Mouse (Mus musculus) myocyte (in vitro differentiated cells): ENCODE results near the gene Cenpq. TPM values are rescaled to one million over a fixed set of nuclear protein-coding genes. Genes with fewer than 3 reads are reported as not detected.

Experiments
- H3K27me3 ChIP-seq: one replicate; pipeline ENCODE4 v1.6.1; 2011; ENCODE audit not compliant: control insufficient read depth, insufficient read depth, insufficient read length
- H3K36me3 ChIP-seq: one replicate; pipeline ENCODE4 v1.6.1; 2011; ENCODE audit not compliant: control insufficient read depth, insufficient read depth
- H3K4me2 ChIP-seq: one replicate; pipeline ENCODE4 v1.6.1; 2011; ENCODE audit warnings: low read depth, control low read depth
- H3K4me3 ChIP-seq: one replicate; pipeline ENCODE4 v1.5.1; 2011; ENCODE audit warnings: mild to moderate bottlenecking, control low read depth, moderate library complexity
- H3K79me2 ChIP-seq: one replicate; pipeline ENCODE4 v1.6.1; 2011; ENCODE audit not compliant: control insufficient read depth, insufficient read depth
- H3ac ChIP-seq: one replicate; pipeline ENCODE4 v1.6.1; 2011; ENCODE audit not compliant: control insufficient read depth, insufficient read length
- CEBPB ChIP-seq: IDR thresholded peaks from 2 replicates; pipeline ENCODE4 v1.6.1; 2011; ENCODE audit warnings: mild to moderate bottlenecking, moderate library complexity; ENCODE audit not compliant: poor library complexity, insufficient read depth, severe bottlenecking
- E2F4 ChIP-seq: IDR thresholded peaks from one replicate; pipeline ENCODE4 v1.6.1; 2011; ENCODE audit warnings: mild to moderate bottlenecking, control low read depth, moderate library complexity; ENCODE audit not compliant: insufficient read depth
- MAX ChIP-seq: IDR thresholded peaks from one replicate; pipeline ENCODE4 v1.6.1; 2011; ENCODE audit warnings: low read depth, mild to moderate bottlenecking, control low read depth
- MYOD1 ChIP-seq, 3 experiments: IDR thresholded peaks; one replicate each; pipeline ENCODE4 v1.6.1; 2011; ENCODE audit warnings: control low read depth in 2 of 3, low read depth in 2 of 3, mild to moderate bottlenecking in 2 of 3, moderate library complexity in 1 of 3; ENCODE audit not compliant: insufficient read length in 2 of 3, control insufficient read depth in 1 of 3
- MYOG ChIP-seq, 3 experiments: IDR thresholded peaks; one replicate each; pipeline ENCODE4 v1.6.1; 2011; ENCODE audit warnings: control low read depth in 2 of 3, low read depth in 2 of 3, mild to moderate bottlenecking in 2 of 3; ENCODE audit not compliant: insufficient read length in 2 of 3, control insufficient read depth in 1 of 3, insufficient read depth in 1 of 3
- POLR2A ChIP-seq: IDR thresholded peaks from one replicate; pipeline ENCODE4 v1.6.1; 2011; ENCODE audit warnings: low read depth, mild to moderate bottlenecking, control low read depth, moderate library complexity; ENCODE audit not compliant: insufficient read length
- POLR2AphosphoS2 ChIP-seq: IDR thresholded peaks from one replicate; pipeline ENCODE4 v1.6.1; 2011; ENCODE audit warnings: low read depth, control low read depth; ENCODE audit not compliant: insufficient read length
- REST ChIP-seq: IDR thresholded peaks from one replicate; pipeline ENCODE4 v1.6.1; 2011; ENCODE audit warnings: mild to moderate bottlenecking, control low read depth, moderate library complexity; ENCODE audit not compliant: insufficient read depth, insufficient read length
- SRF ChIP-seq: IDR thresholded peaks from one replicate; pipeline ENCODE4 v1.6.1; 2011; ENCODE audit warnings: low read depth; ENCODE audit not compliant: control insufficient read depth, insufficient read length
- TCF12 ChIP-seq: IDR thresholded peaks from one replicate; pipeline ENCODE4 v1.6.1; 2011; ENCODE audit warnings: mild to moderate bottlenecking, control low read depth; ENCODE audit not compliant: poor library complexity, insufficient read depth, severe bottlenecking
- TCF3 ChIP-seq: IDR thresholded peaks from one replicate; pipeline ENCODE4 v1.6.1; 2011; ENCODE audit warnings: low read depth, control low read depth; ENCODE audit not compliant: insufficient read length
- USF1 ChIP-seq: IDR thresholded peaks from one replicate; pipeline ENCODE4 v1.6.1; 2011; ENCODE audit warnings: low read depth, mild to moderate bottlenecking, control low read depth, moderate library complexity
- polyA plus RNA-seq: library from polyadenylated mRNA; unstranded; fragments of >200 nt; fragmentation: generic; extraction: Trizol; gene quantifications from one replicate; pipeline ENCODE4 v1.2.1, GENCODE M21; 2012; ENCODE audit warnings: missing spikeins

Cenpq gene
- polyA plus RNA-seq, 1 experiment: 4.9 TPM

- TF ChIP-seq SRF (no peak), MAX (no peak), CEBPB (no peak), POLR2A (no peak)
- Histone ChIP-seq H3K36me3 (no peaks in the 10 kb centered on the region), H3K27me3 (no peaks in the 10 kb centered on the region), H3ac (no peak overlapping the region), H3K79me2 (no peaks in the 10 kb centered on the region), H3K4me2 (no peak overlapping the region), H3K4me3 (no peak overlapping the region)
Observed at GRCm38 (mm10) chr17:40915499-40915898, 19.3 kb downstream of the Cenpq start.

GRCm38 (mm10) chr17:40914250-40914649 lies 20.6 kb downstream of the Cenpq start, which contains the start of gene Glyatl3:
Glyatl3 (minus strand) TSS chr17:40914350.
- H3K36me3 ChIP-seq: no peaks in the 10 kb centered on the region
- H3K27me3 ChIP-seq: no peaks in the 10 kb centered on the region
- no peaks in the 10 kb centered on the region for H3K79me2 ChIP-seq
- no peak for TF ChIP-seq E2F4
- no peak for TF ChIP-seq POLR2A
- TF ChIP-seq USF1: no peak
- no peak for TF ChIP-seq SRF
- no peak for TF ChIP-seq REST
- TF ChIP-seq POLR2AphosphoS2: no peak
- no peak for TF ChIP-seq MYOG (IDR thresholded peaks at IDR 0.05; ENCODE audit: control insufficient read depth in 1 of 3, insufficient read depth in 1 of 3, insufficient read length in 2 of 3, low read depth in 2 of 3)
- no peak for TF ChIP-seq MYOD1 (IDR thresholded peaks at IDR 0.05; ENCODE audit: control insufficient read depth in 1 of 3, insufficient read length in 2 of 3, low read depth in 2 of 3)
- H3K4me2 ChIP-seq: no peak within 1 kb of the TSS
- H3ac ChIP-seq: no peak within 1 kb of the TSS
- no peak within 1 kb of the TSS for H3K4me3 ChIP-seq

- H3K4me2 ChIP-seq: no peak overlapping the region
- no peak for TF ChIP-seq TCF3
- TF ChIP-seq MYOG (IDR thresholded peaks at IDR 0.05; ENCODE audit: control insufficient read depth in 1 of 3, insufficient read depth in 1 of 3, insufficient read length in 2 of 3, low read depth in 2 of 3): no peak
- TF ChIP-seq CEBPB: no peak
- TF ChIP-seq SRF: no peak
- no peak for TF ChIP-seq MAX
- no peak for TF ChIP-seq TCF12
- no peak for TF ChIP-seq POLR2AphosphoS2
- no peak for TF ChIP-seq MYOD1 (IDR thresholded peaks at IDR 0.05; ENCODE audit: control insufficient read depth in 1 of 3, insufficient read length in 2 of 3, low read depth in 2 of 3)
- TF ChIP-seq REST: no peak
- TF ChIP-seq POLR2A: no peak
- no peak for TF ChIP-seq USF1
- no peak for TF ChIP-seq E2F4
- no peaks in the 10 kb centered on the region for H3K79me2 ChIP-seq
- H3K36me3 ChIP-seq: no peaks in the 10 kb centered on the region
- H3ac ChIP-seq: no peak overlapping the region
- H3K27me3 ChIP-seq: no peaks in the 10 kb centered on the region
- no peak overlapping the region for H3K4me3 ChIP-seq
Observed at GRCm38 (mm10) chr17:40904721-40905154, 30.1 kb downstream of the Cenpq start.

GRCm38 (mm10) chr17:40904056-40904597 lies 30.7 kb downstream of the Cenpq start:
- H3ac ChIP-seq: no peak overlapping the region
- TF ChIP-seq SRF (no peak), MYOG (IDR thresholded peaks at IDR 0.05; ENCODE audit: control insufficient read depth in 1 of 3, insufficient read depth in 1 of 3, insufficient read length in 2 of 3, low read depth in 2 of 3) (no peak), CEBPB (no peak), MYOD1 (IDR thresholded peaks at IDR 0.05; ENCODE audit: control insufficient read depth in 1 of 3, insufficient read length in 2 of 3, low read depth in 2 of 3) (no peak), MAX (no peak), TCF3 (no peak), POLR2AphosphoS2 (no peak), REST (no peak), POLR2A (no peak), USF1 (no peak), E2F4 (no peak)
- H3K4me3 ChIP-seq: no peak overlapping the region
- H3K79me2 ChIP-seq: no peaks in the 10 kb centered on the region
- no peaks in the 10 kb centered on the region for H3K36me3 ChIP-seq
- no peaks in the 10 kb centered on the region for H3K27me3 ChIP-seq
- H3K4me2 ChIP-seq: no peak overlapping the region

GRCm38 (mm10) chr17:40903345-40903744 lies 31.5 kb downstream of the Cenpq start:
- no peak overlapping the region for H3K4me3 ChIP-seq
- H3ac ChIP-seq: no peak overlapping the region
- no peaks in the 10 kb centered on the region for H3K27me3 ChIP-seq
- no peak overlapping the region for H3K4me2 ChIP-seq
- H3K36me3 ChIP-seq: no peaks in the 10 kb centered on the region
- no peaks in the 10 kb centered on the region for H3K79me2 ChIP-seq
- no peak for TF ChIP-seq TCF12
- no peak for TF ChIP-seq POLR2A
- TF ChIP-seq REST: no peak
- TF ChIP-seq POLR2AphosphoS2: no peak
- TF ChIP-seq MYOG (IDR thresholded peaks at IDR 0.05; ENCODE audit: control insufficient read depth in 1 of 3, insufficient read depth in 1 of 3, insufficient read length in 2 of 3, low read depth in 2 of 3): no peak
- TF ChIP-seq MAX: no peak
